Mouse (Mus musculus) right cerebral cortex, adult 2 months (tissue): ENCODE measurements around the gene Aass.
"Not testable (repeated sequence)": the region's sequence is repeated elsewhere in the genome, so short reads cannot be mapped to it uniquely, and the experiment has no call there.

ENCODE experiments used
- DNase-seq, 2 experiments: peaks; one replicate each; pipeline ENCODE4 v3.0.0; 2021 to 2022; ENCODE audit warnings: low spot score in 2 of 2

Aass gene

GRCm38 (mm10) chr6:23132573-23133181 is at the start of gene Aass:
TSS of gene Aass (minus strand) at chr6:23132986.
- DNase-seq: peak in 1 of 2 experiments; percentile 12

GRCm38 (mm10) chr6:23180096-23180495 is 47.3 kb upstream of the Aass start:
- DNase-seq: peak; percentile 78 to 81

DNA sequence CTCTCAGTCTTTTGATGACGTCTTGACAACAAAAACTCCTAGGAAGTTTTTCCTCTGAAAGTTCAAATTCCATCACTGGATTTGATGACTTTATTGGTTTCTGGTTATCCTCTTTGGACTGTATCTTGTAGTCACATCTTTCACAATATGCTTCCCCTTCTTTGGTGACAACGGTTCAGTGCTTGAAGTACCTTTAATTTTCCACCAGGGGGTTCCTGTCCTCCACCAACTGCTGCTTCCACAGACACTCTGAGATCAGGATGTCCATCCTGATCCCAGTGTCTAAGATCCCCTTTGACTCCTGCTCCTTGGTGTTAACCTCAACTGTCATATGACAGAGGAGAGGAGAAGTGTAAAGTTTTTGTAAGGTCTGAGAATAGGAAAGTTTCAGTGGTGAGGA is 31.0 kb upstream of the Aass start:
- not testable (repeated sequence) for DNase-seq

- not testable (repeated sequence) for DNase-seq
These were observed 23.6 kb upstream of the Aass start for GRCm38 (mm10) chr6:23156357-23156756.

- no peak for DNase-seq
These were observed 20.3 kb upstream of the Aass start for GRCm38 (mm10) chr6:23153112-23153511.

GRCm38 (mm10) chr6:23147221-23147620 is 14.4 kb upstream of the Aass start:
- DNase-seq: no peak

DNA sequence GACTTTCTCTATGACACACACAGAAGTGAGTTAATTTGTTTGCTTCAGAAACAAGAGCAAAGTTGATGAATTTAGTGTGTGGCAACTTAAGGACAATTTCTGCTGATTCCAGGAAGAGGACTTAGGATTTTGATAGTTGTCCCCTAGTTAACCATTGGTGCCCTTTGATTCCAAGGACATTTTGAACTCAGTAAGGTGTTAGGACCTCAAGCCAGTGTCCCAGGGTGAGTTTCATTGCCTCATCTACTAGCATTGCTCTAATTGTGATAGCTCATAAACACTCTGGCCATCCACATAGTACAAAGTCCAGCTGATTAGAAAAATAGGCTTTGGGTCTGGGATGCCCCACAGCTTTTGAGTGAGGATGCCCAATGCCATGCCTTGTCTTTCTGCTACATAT is 11.2 kb upstream of the Aass start:
- DNase-seq: no peak

DNA sequence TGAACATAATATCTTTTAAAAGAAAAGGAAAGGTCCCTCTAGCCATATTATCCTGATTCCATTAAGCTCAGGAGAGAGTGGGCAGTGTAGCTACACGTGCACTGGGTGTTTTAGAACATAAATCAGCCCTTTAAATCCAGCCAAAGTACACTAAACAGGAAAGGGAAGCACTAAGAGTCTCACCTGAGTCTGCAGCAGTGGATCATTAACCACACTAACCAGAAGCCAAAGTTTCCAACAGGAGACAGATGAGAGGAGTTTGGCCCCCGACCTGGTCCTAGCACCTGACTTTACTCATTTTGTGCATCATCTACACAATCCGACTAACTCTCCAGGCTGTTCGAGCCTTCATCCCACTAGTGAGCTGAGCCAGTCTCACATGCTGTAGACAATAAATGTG is 1.8 kb downstream of the Aass start:
- DNase-seq: no peak

GRCm38 (mm10) chr6:23129201-23129600 is 3.6 kb downstream of the Aass start:
- no peak for DNase-seq

GRCm38 (mm10) chr6:23126706-23127105 is 6.1 kb downstream of the Aass start:
- no peak for DNase-seq

DNA sequence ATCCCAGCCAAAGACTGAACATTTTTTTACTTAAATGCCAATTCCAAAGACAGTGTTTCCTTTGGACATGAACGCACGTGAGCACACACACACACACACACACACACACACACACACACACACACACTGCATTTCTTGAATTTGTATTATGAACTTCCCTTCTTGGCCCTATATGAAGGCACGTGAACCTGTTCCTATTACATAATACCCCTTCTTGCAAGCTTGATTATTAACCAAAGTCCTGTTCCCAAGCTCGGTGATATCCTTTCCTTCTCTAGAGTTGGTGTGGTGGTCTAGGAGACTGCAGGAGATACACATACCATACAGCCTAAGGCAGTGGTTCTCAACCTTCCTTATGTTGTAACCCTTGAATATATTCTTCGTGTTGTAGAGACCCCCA is 7.0 kb downstream of the Aass start:
- no peak for DNase-seq

GRCm38 (mm10) chr6:23124823-23125222 is 8.0 kb downstream of the Aass start:
- no peak for DNase-seq

- DNase-seq: no peak
These were observed 9.9 kb downstream of the Aass start for GRCm38 (mm10) chr6:23122934-23123333.

DNA sequence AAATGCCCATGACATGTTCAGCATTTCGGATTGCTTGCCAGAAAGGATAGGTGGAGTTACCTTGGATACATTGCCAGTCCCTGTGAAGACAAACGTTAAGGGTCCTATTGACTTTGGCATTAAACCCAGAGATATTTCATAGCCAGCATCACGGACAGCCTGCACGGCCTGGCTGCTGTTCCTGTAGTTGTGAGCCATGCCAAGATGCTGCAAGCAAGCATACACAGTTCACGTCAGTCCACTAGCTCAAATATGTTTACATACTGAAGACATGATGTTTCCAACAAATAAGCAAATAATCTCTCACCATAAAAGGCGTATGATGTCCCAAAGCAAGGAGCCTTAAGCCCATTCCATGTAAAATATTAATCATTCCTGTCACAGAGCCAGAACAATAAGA is 18.0 kb downstream of the Aass start:
- no peak for DNase-seq

DNA sequence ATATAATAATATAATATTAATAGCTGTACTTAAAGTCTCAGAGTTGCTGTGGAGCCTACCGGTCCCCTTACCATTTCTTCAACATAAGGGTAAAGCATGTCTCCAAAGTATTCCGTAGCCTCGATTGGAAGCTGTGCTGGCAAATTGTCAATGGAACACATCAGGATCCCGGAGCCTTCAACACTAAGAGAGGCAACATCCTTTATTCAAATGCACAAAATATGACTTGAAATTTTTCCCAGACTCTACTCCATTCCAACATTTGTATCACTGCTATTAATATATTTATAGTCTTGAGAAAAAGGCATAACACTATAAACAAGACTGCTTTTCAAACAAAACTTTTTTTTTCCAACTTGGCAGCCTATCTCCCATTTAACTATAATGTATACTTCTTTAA is 25.7 kb downstream of the Aass start:
- no peak for DNase-seq

GRCm38 (mm10) chr6:23106373-23106772 is 26.4 kb downstream of the Aass start:
- no peak for DNase-seq

DNA sequence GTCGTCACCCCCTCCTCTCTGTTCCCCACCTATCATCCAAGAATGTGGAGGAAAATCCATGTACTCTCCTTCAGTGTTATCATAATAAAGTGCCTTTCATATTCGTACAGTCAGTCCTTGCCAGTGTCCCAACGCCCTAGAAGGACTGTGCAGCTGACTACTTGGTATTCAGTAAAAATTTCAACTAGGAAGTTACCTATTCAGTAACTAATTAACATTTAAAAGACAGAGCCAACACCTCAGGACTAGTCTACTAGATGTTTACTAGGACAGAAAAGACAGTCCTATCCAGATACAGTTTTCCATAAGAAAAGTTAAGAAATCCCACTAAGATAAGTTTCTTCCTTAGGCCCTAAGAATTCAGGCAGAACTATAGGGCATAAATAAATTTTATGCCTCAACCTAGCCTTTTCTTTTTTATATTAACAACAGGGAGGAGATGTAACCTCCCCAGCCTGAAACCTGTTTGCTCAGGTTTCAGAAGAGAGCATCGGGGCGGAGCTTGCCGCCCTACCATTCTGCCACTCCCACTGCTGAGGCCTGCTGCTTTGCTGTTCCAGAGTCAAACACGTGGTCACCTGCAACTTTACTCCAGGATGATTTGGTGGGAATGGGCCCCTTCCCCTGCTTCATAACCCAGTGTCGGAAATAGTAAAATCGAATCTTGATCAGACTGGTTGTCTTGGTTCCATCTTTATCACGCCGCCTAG is 42.3 kb downstream of the Aass start:
- not testable (repeated sequence) for DNase-seq

DNA sequence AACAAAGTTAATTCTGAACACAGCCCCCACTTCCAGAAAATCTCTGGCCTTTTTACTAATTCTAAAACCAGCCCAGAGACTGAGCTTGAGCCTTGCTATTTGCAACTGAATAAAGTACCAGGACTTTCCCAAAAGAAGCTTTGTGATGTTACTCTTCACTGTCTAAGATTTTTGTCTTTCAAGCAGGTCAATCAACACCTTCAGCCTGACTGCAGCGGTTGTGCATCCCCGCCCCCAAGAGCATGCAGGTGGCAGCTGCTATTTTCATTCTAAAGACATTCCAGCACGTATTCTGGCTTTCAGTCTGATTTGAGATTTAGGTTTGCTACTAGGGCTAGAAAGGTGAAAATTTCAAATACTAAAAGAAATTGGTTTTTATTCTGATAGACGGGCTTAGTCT is 43.5 kb downstream of the Aass start:
- not testable (repeated sequence) for DNase-seq

GRCm38 (mm10) chr6:23084587-23085421 is 48.0 kb downstream of the Aass start:
- no peak for DNase-seq

DNA sequence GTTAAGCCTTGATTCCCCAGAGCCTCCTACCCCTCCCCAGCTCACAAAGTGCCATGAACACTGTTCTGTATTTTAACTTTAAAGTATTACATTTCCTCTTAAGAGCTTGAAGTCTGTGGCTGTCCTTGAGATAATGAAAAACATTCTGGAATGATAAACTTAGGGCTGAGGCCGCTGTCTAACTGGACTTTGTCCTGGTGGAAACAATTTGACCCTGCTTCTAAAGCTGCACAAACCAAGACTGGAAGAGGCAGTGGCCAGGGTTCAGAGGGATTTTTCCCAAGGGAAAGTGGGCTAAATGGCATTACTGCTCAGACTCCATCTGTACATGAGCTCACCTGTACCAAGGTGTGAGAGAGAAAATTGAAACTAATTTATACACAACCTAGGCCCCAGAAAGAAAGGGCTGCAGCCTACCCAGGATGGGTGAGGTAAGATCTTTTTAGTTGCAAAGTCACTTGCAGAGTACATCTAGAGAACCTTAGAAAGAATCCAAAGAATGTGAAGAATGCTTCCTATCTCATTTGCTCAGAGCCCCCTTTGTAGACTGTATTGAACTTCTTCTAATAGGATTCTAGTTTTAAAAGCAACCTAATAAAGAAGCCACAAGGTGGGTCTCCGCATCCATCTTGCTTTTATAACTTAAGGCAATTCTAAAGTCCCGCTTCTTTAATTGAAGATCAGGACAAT is 52.6 kb downstream of the Aass start:
- DNase-seq: no peak

GRCm38 (mm10) chr6:23078273-23078672 is 54.5 kb downstream of the Aass start:
- DNase-seq: no peak

- DNase-seq: no peak
These were observed 56.7 kb downstream of the Aass start for GRCm38 (mm10) chr6:23076060-23076459.
